Mouse (Mus musculus) E14TG2a.4 (cell line): ENCODE results near the gene Gm6793.

Source experiments
- H3K27me3 ChIP-seq: 2 replicates; pipeline ENCODE4 v1.6.1; 2014; ENCODE audit warnings: low read length, control low read depth; ENCODE audit not compliant: insufficient read depth
- H3K36me3 ChIP-seq: 2 replicates; pipeline ENCODE4 v1.6.1; 2014; ENCODE audit warnings: low read length, control low read depth; ENCODE audit not compliant: insufficient read depth
- H3K4me1 ChIP-seq: replicated peaks from 2 replicates; pipeline ENCODE4 v1.6.1; 2014; ENCODE audit warnings: low read depth, low read length, control low read depth
- H3K4me3 ChIP-seq: replicated peaks from 2 replicates; pipeline ENCODE4 v1.5.1; 2014; ENCODE audit warnings: mild to moderate bottlenecking, low read length
- H3K9me3 ChIP-seq: 2 replicates; pipeline ENCODE4 v1.6.1; 2014; ENCODE audit warnings: low read length, control low read depth
- CTCF ChIP-seq: conservative IDR thresholded peaks from 2 replicates; pipeline ENCODE4 v1.5.1; 2014; ENCODE audit warnings: low read length
- NANOG ChIP-seq: IDR thresholded peaks from 2 replicates; pipeline ENCODE4 v1.6.1; 2014; ENCODE audit warnings: borderline replicate concordance, low read length, mixed read lengths
- POU5F1 ChIP-seq: IDR thresholded peaks from 2 replicates; pipeline ENCODE4 v1.6.1; 2014; ENCODE audit warnings: low read length, borderline replicate concordance

Gene Gm6793

DNA sequence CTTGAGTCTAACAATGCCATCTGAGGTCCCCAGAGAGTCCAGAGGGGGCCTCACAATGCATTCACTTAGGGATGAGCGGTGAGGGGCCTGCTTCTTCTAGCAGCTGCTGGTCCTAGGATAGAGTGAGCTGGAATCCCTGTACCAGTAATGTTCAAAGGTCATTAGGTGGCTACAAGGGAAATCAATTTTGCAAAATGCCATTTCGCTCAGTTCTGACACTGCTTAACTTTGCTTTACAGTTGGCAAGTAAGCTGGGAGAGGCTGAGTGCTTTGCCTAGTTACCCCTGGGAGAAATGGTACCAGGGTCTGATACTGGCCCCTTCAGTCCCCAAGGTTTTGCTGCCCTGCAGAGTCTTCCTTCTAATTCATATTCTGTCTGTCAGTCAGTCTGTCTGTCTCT, 39.1 kb downstream of the Gm6793 start:
- peaks cover 96% of the 10 kb centered on the region for H3K36me3 ChIP-seq
- H3K4me1 ChIP-seq, result peaks cover 28% of the 10 kb centered on the region
- H3K4me3 ChIP-seq, result no peak overlapping the region
- peaks cover 16% of the 10 kb centered on the region for H3K9me3 ChIP-seq
- TF ChIP-seq NANOG, result no peak
- no peak for TF ChIP-seq POU5F1
- TF ChIP-seq CTCF, result no peak
- H3K27me3 ChIP-seq, result no peaks in the 10 kb centered on the region

DNA sequence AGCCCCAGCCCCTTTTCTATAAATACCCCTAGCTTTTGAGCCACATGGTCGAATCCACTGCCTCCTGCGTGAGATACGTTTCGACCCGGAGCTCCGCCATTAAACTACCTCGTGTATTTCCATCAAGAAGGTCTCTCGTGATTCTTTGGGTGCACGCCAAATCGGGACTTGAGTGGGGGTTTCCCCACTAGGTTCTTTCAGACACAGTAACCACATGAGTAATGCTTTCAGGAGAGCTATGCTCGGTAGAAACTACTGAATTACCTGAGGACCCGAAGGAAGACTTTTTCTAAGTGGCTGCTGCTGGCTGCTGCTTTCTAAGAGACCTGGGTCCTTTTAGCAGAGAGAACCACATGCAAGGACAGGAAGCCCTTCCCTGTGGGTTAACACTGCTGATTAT, 40.7 kb downstream of the Gm6793 start:
- Histone ChIP-seq H3K9me3 (peaks cover 16% of the 10 kb centered on the region), H3K27me3 (no peaks in the 10 kb centered on the region), H3K36me3 (peaks cover 89% of the 10 kb centered on the region), H3K4me3 (no peak overlapping the region), H3K4me1 (peaks cover 43% of the 10 kb centered on the region)
- no peak for TF ChIP-seq NANOG
- TF ChIP-seq POU5F1, result no peak
- no peak for TF ChIP-seq CTCF

DNA sequence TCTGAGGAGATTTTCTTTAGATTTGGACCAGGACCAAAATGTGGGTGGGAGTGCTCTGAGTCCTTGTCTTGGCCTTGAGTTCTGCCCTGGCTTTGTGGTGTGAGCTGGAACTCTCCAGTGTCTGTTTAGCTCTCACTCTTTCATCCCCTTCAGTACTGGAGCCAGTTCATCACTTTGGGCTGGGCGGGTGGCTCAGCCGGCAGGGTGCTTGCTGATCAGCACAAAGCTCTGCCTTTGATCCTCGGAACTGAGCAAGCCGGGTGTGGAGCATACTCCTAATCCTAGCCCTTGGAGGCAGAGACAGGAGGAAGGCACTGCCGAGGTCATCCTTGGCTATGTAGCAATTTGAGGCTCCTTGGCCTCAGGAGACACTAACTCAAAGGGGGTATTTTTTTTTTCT, 45.8 kb downstream of the Gm6793 start:
- H3K4me1 ChIP-seq, result peaks cover 66% of the 10 kb centered on the region
- H3K9me3 ChIP-seq, result peaks cover 9% of the 10 kb centered on the region
- H3K4me3 ChIP-seq, result 0 out of 2 replicates have a peak overlapping the region, but pooled peaks have one; percentile 1
- no peak for TF ChIP-seq POU5F1
- no peak for TF ChIP-seq NANOG
- TF ChIP-seq CTCF, result no peak
- H3K36me3 ChIP-seq, result peaks cover 74% of the 10 kb centered on the region
- no peaks in the 10 kb centered on the region for H3K27me3 ChIP-seq

DNA sequence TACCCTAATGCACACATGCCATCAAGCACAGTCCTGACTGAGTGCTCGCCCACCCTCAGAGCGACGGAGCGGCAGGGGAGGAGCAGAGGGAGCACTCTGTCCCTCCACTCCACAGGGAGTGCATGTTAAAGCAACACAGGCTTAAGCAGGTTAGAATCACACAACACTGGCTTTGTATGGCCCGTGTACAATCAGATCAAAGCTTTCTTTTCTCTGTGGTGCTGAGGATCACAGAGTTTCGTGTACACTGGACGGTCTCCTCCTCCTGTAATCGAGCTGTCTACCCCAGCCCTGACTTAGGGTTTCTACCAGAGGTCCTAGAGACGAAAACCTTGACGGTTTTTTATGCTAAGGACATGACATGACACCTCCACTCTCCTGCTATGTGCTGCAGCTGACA, 46.3 kb downstream of the Gm6793 start:
- Histone ChIP-seq H3K4me1 (peaks cover 70% of the 10 kb centered on the region), H3K4me3 (0 out of 2 replicates have a peak overlapping the region, but pooled peaks have one; percentile 1), H3K9me3 (peaks cover 4% of the 10 kb centered on the region), H3K27me3 (no peaks in the 10 kb centered on the region), H3K36me3 (peaks cover 70% of the 10 kb centered on the region)
- TF ChIP-seq CTCF (no peak), POU5F1 (no peak), NANOG (no peak)

DNA sequence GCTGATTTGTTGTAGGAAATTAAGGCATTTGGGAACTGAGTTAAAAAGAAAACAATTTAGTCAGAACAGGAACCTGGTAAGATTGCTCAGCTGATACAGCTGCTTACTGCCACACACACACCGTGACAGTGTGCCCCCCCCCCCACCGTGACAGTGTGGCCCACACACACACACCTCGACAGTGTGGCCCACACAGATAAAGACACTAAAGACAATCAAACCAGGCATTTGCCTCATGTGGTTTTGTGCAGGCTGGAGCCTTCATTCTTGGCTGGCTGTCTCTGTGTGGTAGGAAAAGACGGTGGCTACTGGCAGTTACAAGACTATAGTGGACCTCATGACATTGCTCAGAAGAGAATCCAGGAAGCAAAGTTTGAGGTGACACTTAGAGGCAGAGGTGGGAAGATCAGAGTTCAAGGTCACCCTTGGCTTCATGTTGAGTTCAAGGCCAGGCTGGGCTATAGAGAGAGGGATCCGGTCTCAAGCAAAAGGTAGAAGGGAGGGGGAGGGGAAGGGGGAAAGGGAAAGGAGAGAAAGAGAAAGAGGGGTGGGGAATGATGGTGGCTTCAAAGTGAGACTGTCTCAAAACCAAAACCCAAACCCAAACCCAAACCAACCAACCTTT, 47.5 kb downstream of the Gm6793 start:
- Histone ChIP-seq H3K4me1 (peaks cover 82% of the 10 kb centered on the region), H3K4me3 (no peak overlapping the region), H3K9me3 (no peaks in the 10 kb centered on the region), H3K27me3 (no peaks in the 10 kb centered on the region), H3K36me3 (peaks cover 63% of the 10 kb centered on the region)
- TF ChIP-seq CTCF, result no peak
- no peak for TF ChIP-seq POU5F1
- no peak for TF ChIP-seq NANOG

DNA sequence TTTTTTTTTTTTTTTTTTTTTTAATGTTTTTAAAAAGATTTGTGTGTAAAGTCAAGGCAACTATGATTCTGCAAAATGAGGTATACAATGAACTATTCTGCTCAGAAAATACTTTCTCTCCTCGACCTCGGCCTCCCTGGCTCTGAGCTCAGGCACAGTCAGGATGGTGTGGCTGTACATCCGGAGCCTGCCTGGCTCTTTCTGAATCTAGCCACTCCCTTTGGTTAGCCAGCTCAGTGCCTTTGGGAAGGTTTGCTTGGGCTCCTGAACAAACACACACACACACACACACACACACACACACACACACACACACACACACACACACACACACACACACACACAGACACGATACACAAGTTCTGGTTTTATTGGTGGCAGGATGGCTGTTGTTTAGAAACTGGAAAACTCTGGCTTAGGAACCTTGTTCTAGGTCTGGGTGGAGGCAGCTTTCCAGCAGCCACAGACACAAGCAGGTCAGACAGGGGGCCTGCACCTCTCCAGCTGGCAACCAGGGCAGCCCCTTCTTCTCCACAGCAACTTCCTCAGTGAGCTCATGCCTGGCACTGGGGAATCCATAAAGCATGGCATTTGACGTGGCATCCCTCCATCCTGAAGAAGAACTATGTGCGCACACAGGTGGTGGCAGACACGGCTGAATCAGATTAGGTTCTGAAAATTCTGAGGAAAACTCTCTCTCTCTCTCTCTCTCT, 49.8 kb downstream of the Gm6793 start:
- no peaks in the 10 kb centered on the region for H3K9me3 ChIP-seq
- H3K27me3 ChIP-seq, result no peaks in the 10 kb centered on the region
- H3K4me3 ChIP-seq, result no peak overlapping the region
- peaks cover 56% of the 10 kb centered on the region for H3K36me3 ChIP-seq
- TF ChIP-seq POU5F1 (no peak), CTCF (no peak), NANOG (no peak)
- peaks cover 98% of the 10 kb centered on the region for H3K4me1 ChIP-seq

DNA sequence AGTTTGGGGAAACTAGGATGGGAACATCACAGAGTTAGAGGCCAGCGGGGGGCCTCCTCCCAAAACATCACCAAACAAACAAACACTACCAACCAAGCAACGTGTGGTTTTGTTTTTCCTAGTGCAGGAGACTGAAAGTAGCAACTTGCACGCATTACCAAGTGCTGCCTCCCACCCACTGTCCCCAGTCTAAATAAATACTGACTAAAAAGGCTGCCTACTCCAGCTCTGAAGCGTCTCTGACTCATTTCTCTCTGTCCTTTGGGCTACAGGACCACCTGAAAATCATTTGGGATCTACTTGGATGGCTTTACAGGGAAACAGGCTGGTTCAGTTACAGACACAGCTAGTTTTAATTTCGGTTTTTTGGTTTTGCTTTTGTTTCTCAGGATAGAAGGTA, 50.5 kb downstream of the Gm6793 start:
- Histone ChIP-seq H3K4me1 (peaks cover 97% of the 10 kb centered on the region), H3K4me3 (no peak overlapping the region), H3K9me3 (no peaks in the 10 kb centered on the region), H3K27me3 (no peaks in the 10 kb centered on the region), H3K36me3 (peaks cover 60% of the 10 kb centered on the region)
- TF ChIP-seq CTCF (no peak), NANOG (no peak), POU5F1 (no peak)

DNA sequence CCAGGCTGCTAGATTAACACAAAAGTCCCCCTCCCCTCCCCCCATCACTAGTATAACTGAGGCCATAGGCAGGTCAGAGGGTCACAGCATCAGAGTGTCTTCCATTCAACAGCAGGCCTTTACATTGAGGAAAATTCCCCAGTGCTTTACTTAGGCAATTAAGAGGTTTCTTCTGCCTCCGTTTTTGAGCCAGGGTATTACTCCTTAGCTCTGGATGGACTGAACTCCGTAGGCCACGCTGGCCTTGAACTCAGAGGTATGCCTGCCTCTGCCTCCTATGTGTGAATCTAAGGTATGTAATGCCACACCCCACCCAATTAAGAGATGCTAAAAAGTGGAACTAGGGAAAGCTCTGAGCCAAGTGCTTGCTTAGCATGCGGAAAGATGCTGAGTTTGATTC, 51.3 kb downstream of the Gm6793 start:
- no peak for TF ChIP-seq POU5F1
- TF ChIP-seq CTCF, result no peak
- TF ChIP-seq NANOG, result no peak
- Histone ChIP-seq H3K4me3 (no peak overlapping the region), H3K4me1 (peaks cover 89% of the 10 kb centered on the region), H3K27me3 (no peaks in the 10 kb centered on the region), H3K9me3 (no peaks in the 10 kb centered on the region), H3K36me3 (peaks cover 62% of the 10 kb centered on the region)
